Mouse (Mus musculus) CH12.LX (cell line): Measurements from ENCODE around the gene Gm28557. TPM values are rescaled to one million over a fixed set of nuclear protein-coding genes. Genes with fewer than 3 reads are reported as not detected.
A peak's percentile ranks its signal among the peaks of the same experiment; 100 is the strongest.

Source experiments
- DNase-seq: peaks from one replicate; pipeline ENCODE4 v3.0.0-alpha.2; 2013; ENCODE audit errors: extremely low read depth
- H3K27ac ChIP-seq: 2 replicates; pipeline ENCODE4 v1.5.1; 2012; ENCODE audit warnings: low read depth, mild to moderate bottlenecking, control low read depth, moderate library complexity; ENCODE audit not compliant: insufficient read depth
- H3K27me3 ChIP-seq: replicated peaks from 2 replicates; pipeline ENCODE3; 2012; ENCODE audit warnings: inconsistent platforms
- H3K36me3 ChIP-seq, 2 experiments: replicated peaks in 1 of 2; 2 replicates each; pipeline versions ENCODE3 to v1.6.1; 2012; ENCODE audit warnings: inconsistent platforms in 1 of 2, low read length in 1 of 2, mild to moderate bottlenecking in 1 of 2, mixed read lengths in 1 of 2, moderate library complexity in 1 of 2; ENCODE audit not compliant: control insufficient read depth in 1 of 2, insufficient read depth in 1 of 2
- H3K4me1 ChIP-seq, 2 experiments: 2 replicates each; pipeline ENCODE4 v1.6.1; 2012; ENCODE audit warnings: inconsistent platforms in 1 of 2, moderate library complexity in 1 of 2; ENCODE audit not compliant: insufficient read depth in 2 of 2, control insufficient read depth in 1 of 2
- H3K4me2 ChIP-seq: 2 replicates; pipeline ENCODE4 v1.6.1; 2012; ENCODE audit warnings: low read depth, mild to moderate bottlenecking, control low read depth; ENCODE audit not compliant: poor library complexity, insufficient read depth, severe bottlenecking
- H3K4me3 ChIP-seq, 3 experiments: fragments of 150-350 bp in 1 of 3; sonication (generic) in 1 of 3; replicated peaks in 1 of 3; 2 replicates each; pipeline versions ENCODE3 to v1.5.1; 2011 to 2012; ENCODE audit warnings: low read depth in 2 of 3, low read length in 2 of 3, mild to moderate bottlenecking in 2 of 3, moderate library complexity in 2 of 3, control low read depth in 1 of 3, improper control_type of control experiment in 1 of 3, inconsistent platforms in 1 of 3, mixed read lengths in 1 of 3; ENCODE audit not compliant: poor library complexity in 1 of 3
- H3K79me2 ChIP-seq: replicated peaks from 2 replicates; pipeline ENCODE4 v1.6.1; 2012; ENCODE audit warnings: mild to moderate bottlenecking, moderate library complexity; ENCODE audit not compliant: control insufficient read depth, poor library complexity, insufficient read depth, severe bottlenecking; ENCODE audit errors: extremely low read depth
- H3K9ac ChIP-seq: 2 replicates; pipeline ENCODE4 v1.6.1; 2012; ENCODE audit warnings: low read depth, mild to moderate bottlenecking, control low read depth, moderate library complexity; ENCODE audit not compliant: insufficient read depth
- H3K9me3 ChIP-seq: replicated peaks from 2 replicates; pipeline ENCODE3; 2012; ENCODE audit warnings: low read length, inconsistent platforms, mixed read lengths
- BHLHE40 ChIP-seq: IDR thresholded peaks from 2 replicates; pipeline ENCODE4 v1.6.1; 2011; ENCODE audit warnings: mild to moderate bottlenecking, low read depth, low read length, improper control_type of control experiment
- CHD1 ChIP-seq: IDR thresholded peaks from 2 replicates; pipeline ENCODE4 v1.6.1; 2012; ENCODE audit warnings: low read depth, low read length, improper control_type of control experiment, inconsistent platforms
- CHD2 ChIP-seq: IDR thresholded peaks from 2 replicates; pipeline ENCODE4 v1.6.1; 2011; ENCODE audit warnings: low read length, improper control_type of control experiment
- CTCF ChIP-seq, 2 experiments: IDR thresholded peaks in 1 of 2; conservative IDR thresholded peaks in 1 of 2; 2 replicates each; pipeline ENCODE4 v1.5.1; 2011 to 2012; ENCODE audit warnings: low read depth in 2 of 2, low read length in 2 of 2, improper control_type of control experiment in 1 of 2, inconsistent platforms in 1 of 2, mild to moderate bottlenecking in 1 of 2, moderate library complexity in 1 of 2
- E2F4 ChIP-seq: IDR thresholded peaks from 2 replicates; pipeline ENCODE4 v1.6.1; 2011; ENCODE audit warnings: low read depth, low read length, improper control_type of control experiment; ENCODE audit not compliant: insufficient replicate concordance
- IRF4 ChIP-seq: IDR thresholded peaks from 2 replicates; pipeline ENCODE4 v1.6.1; 2014; ENCODE audit warnings: low read depth, mild to moderate bottlenecking, inconsistent platforms, low read length, improper control_type of control experiment
- MAFK ChIP-seq: IDR thresholded peaks from 2 replicates; pipeline ENCODE4 v1.6.1; 2011; ENCODE audit warnings: low read length, improper control_type of control experiment; ENCODE audit not compliant: insufficient replicate concordance
- MAZ ChIP-seq: IDR thresholded peaks from 2 replicates; pipeline ENCODE4 v1.6.1; 2012; ENCODE audit warnings: low read depth, mild to moderate bottlenecking, inconsistent platforms, low read length, improper control_type of control experiment, moderate library complexity
- MXI1 ChIP-seq: IDR thresholded peaks from 2 replicates; pipeline ENCODE4 v1.6.1; 2011; ENCODE audit warnings: mild to moderate bottlenecking, low read depth, low read length, improper control_type of control experiment
- NELFE ChIP-seq: IDR thresholded peaks from 2 replicates; pipeline ENCODE4 v1.6.1; 2011; ENCODE audit warnings: low read depth, low read length, improper control_type of control experiment
- PAX5 ChIP-seq: IDR thresholded peaks from 2 replicates; pipeline ENCODE4 v1.6.1; 2012; ENCODE audit warnings: low read length, inconsistent platforms, mixed read lengths
- POLR2A ChIP-seq: IDR thresholded peaks from 2 replicates; pipeline ENCODE4 v1.6.1; 2011; ENCODE audit warnings: low read depth, mild to moderate bottlenecking, improper control_type of control experiment, low read length
- RCOR1 ChIP-seq: conservative IDR thresholded peaks from 2 replicates; pipeline ENCODE4 v1.6.1; 2012; ENCODE audit warnings: low read depth, mild to moderate bottlenecking, inconsistent platforms, low read length, improper control_type of control experiment
- SIN3A ChIP-seq: IDR thresholded peaks from 2 replicates; pipeline ENCODE4 v1.6.1; 2012; ENCODE audit warnings: low read length, improper control_type of control experiment, inconsistent platforms
- TBP ChIP-seq: conservative IDR thresholded peaks from 2 replicates; pipeline ENCODE4 v1.6.1; 2011; ENCODE audit warnings: low read depth, low read length, improper control_type of control experiment
- USF1 ChIP-seq: IDR thresholded peaks from 2 replicates; pipeline ENCODE4 v1.6.1; 2014; ENCODE audit warnings: low read depth, mild to moderate bottlenecking, inconsistent platforms, low read length, improper control_type of control experiment
- USF2 ChIP-seq: conservative IDR thresholded peaks from 2 replicates; pipeline ENCODE4 v1.6.1; 2011; ENCODE audit warnings: low read depth, low read length, improper control_type of control experiment
- dilution Hi-C: fragments of 300-500 bp; cut with MboI; formaldehyde crosslinking; loops from 2 replicates; pipeline ENCODE4 v1.14.3; 2020; ENCODE audit warnings: low sequenced_read_pairs; ENCODE audit not compliant: extremely low pct_unique_long_range_greater_than_20kb, extremely low pct_ligation_motif_present
- in situ Hi-C: fragments of 300-500 bp; cut with MboI; formaldehyde crosslinking; loops from 3 replicates; pipeline ENCODE4 v1.14.3; 2019; ENCODE audit warnings: low sequenced_read_pairs, low pct_ligation_motif_present, low pct_unique_long_range_greater_than_20kb, mixed read lengths
- polyA plus RNA-seq: library from polyadenylated mRNA; unstranded; fragments of >175 nt; gene quantifications from 2 replicates; pipeline ENCODE4 v1.2.1, GENCODE M21; 2012; ENCODE audit warnings: low read depth; ENCODE audit not compliant: insufficient read length
- total RNA-seq, 2 experiments: library from RNA; depleted of rRNA; stranded (reverse); fragments of 300-350 nt in 1 of 2; fragments of >200 nt in 1 of 2; gene quantifications; 2 replicates each; pipeline ENCODE4 v1.2.3; 2012 to 2014

The Gm28557 gene
- total and polyA plus RNA-seq, 3 experiments = 1.6 to 3.4 (median 2.9) TPM

- H3K4me3 ChIP-seq = peak overlapping the region; percentile 83 to 96 (median 93)
- no peak for TF ChIP-seq PAX5
- no peak for TF ChIP-seq USF2
- no peak for TF ChIP-seq RCOR1
- TF ChIP-seq CHD2 = no peak
- no peak for TF ChIP-seq MAZ
- TF ChIP-seq SIN3A = no peak
- no peak for TF ChIP-seq BHLHE40
- no peak for TF ChIP-seq MXI1
- no peak for TF ChIP-seq TBP
- no peak for TF ChIP-seq CTCF (conservative IDR thresholded peaks at IDR 0.05 in 1 of 2, IDR thresholded peaks at IDR 0.05 in 1 of 2; ENCODE audit: low read depth in 2 of 2, low read length in 2 of 2)
- TF ChIP-seq MAFK = no peak
- TF ChIP-seq POLR2A = no peak
- TF ChIP-seq IRF4 = no peak
- no peak for TF ChIP-seq USF1
- TF ChIP-seq CHD1 = no peak
- no peak for TF ChIP-seq E2F4
- no peak for TF ChIP-seq NELFE
- DNase-seq = peak; percentile 18
- no peaks in the 10 kb centered on the region for H3K9me3 ChIP-seq
- H3K27me3 ChIP-seq = no peaks in the 10 kb centered on the region
- H3K9ac ChIP-seq = peak overlapping the region; percentile 45
- peaks cover 0 to under 1% of the 10 kb centered on the region in 2 experiments for H3K36me3 ChIP-seq
- in situ Hi-C loops (no loop called here), dilution Hi-C loops (no loop called here)
- H3K79me2 ChIP-seq = no peaks in the 10 kb centered on the region
- peak overlapping the region; percentile 54; the same call in 1 of the 2 replicates for H3K27ac ChIP-seq
- peaks cover 3 to 8% of the 10 kb centered on the region in 2 experiments; a peak in 3 of 4 replicates for H3K4me1 ChIP-seq
- H3K4me2 ChIP-seq = peak overlapping the region; percentile 92
Measured at GRCm38 (mm10) chr13:67060161-67060785, 48.1 kb downstream of the Gm28557 start.

Other genes starting within 250 kb of the Gm28557 start
- gene Gm10767, start 203.7 kb downstream of the Gm28557 start, total RNA-seq (2012; rRNA removed) = 0.67 and 0.68 TPM in 2 replicates
- 2.7 TPM in 2 replicates for gene Gm10767, start 203.7 kb downstream of the Gm28557 start, total RNA-seq (2014; rRNA removed)
- 1.4 and 1.6 TPM in 2 replicates for gene Gm10767, start 203.7 kb downstream of the Gm28557 start, polyA plus RNA-seq
- 1.2 TPM in 2 replicates for gene Zfp712, start 47.4 kb downstream of the Gm28557 start, total RNA-seq (2012; rRNA removed)
- gene Zfp712, start 47.4 kb downstream of the Gm28557 start, total RNA-seq (2014; rRNA removed) = 1.3 and 1.4 TPM in 2 replicates
- 0.61 and 0.71 TPM in 2 replicates for gene Zfp712, start 47.4 kb downstream of the Gm28557 start, polyA plus RNA-seq
- 0.81 and 1.1 TPM in 2 replicates for gene Zfp708, start 10.6 kb downstream of the Gm28557 start, total RNA-seq (2012; rRNA removed)
- 3.4 and 4.2 TPM in 2 replicates for gene Zfp708, start 10.6 kb downstream of the Gm28557 start, total RNA-seq (2014; rRNA removed)
- gene Zfp708, start 10.6 kb downstream of the Gm28557 start, polyA plus RNA-seq = 1.1 and 1.2 TPM in 2 replicates
- 0.55 TPM in 2 replicates for gene Rslcan18, start 7.7 kb upstream of the Gm28557 start, total RNA-seq (2012; rRNA removed)
- gene Rslcan18, start 7.7 kb upstream of the Gm28557 start, total RNA-seq (2014; rRNA removed) = 0.18 and 0.81 TPM in 2 replicates
- gene Rslcan18, start 7.7 kb upstream of the Gm28557 start, polyA plus RNA-seq = 0.20 and 0.57 TPM in 2 replicates
- gene Zfp759, start 13.1 kb upstream of the Gm28557 start, total RNA-seq (2012; rRNA removed) = 2.1 and 2.2 TPM in 2 replicates
- 6.1 and 7.1 TPM in 2 replicates for gene Zfp759, start 13.1 kb upstream of the Gm28557 start, total RNA-seq (2014; rRNA removed)
- gene Zfp759, start 13.1 kb upstream of the Gm28557 start, polyA plus RNA-seq = 2.6 and 2.7 TPM in 2 replicates
- 7.4 and 8.6 TPM in 2 replicates for gene Rsl1, start 64.6 kb upstream of the Gm28557 start, total RNA-seq (2012; rRNA removed)
- gene Rsl1, start 64.6 kb upstream of the Gm28557 start, total RNA-seq (2014; rRNA removed) = 16.0 and 18.8 TPM in 2 replicates
- gene Rsl1, start 64.6 kb upstream of the Gm28557 start, polyA plus RNA-seq = 9.8 and 10.7 TPM in 2 replicates
- 1.6 and 2.3 TPM in 2 replicates for gene Zfp455, start 85.9 kb upstream of the Gm28557 start, total RNA-seq (2012; rRNA removed)
- gene Zfp455, start 85.9 kb upstream of the Gm28557 start, total RNA-seq (2014; rRNA removed) = 5.6 and 5.7 TPM in 2 replicates
- gene Zfp455, start 85.9 kb upstream of the Gm28557 start, polyA plus RNA-seq = 2.3 and 3.3 TPM in 2 replicates
- gene Zfp458, start 169.9 kb upstream of the Gm28557 start, total RNA-seq (2012; rRNA removed) = 1.6 and 2.3 TPM in 2 replicates
- gene Zfp458, start 169.9 kb upstream of the Gm28557 start, total RNA-seq (2014; rRNA removed) = 3.2 and 3.3 TPM in 2 replicates
- 1.6 and 2.4 TPM in 2 replicates for gene Zfp458, start 169.9 kb upstream of the Gm28557 start, polyA plus RNA-seq
- gene Zfp457, start 197.9 kb upstream of the Gm28557 start, total RNA-seq (2012; rRNA removed) = 0.97 and 0.98 TPM in 2 replicates
- gene Zfp457, start 197.9 kb upstream of the Gm28557 start, total RNA-seq (2014; rRNA removed) = 0.66 TPM in 1 of 2 replicates, not detected in the other
- gene Zfp457, start 197.9 kb upstream of the Gm28557 start, polyA plus RNA-seq = 0.40 and 0.57 TPM in 2 replicates
- 4.6 and 5.4 TPM in 2 replicates for gene Zfp595, start 224.0 kb upstream of the Gm28557 start, total RNA-seq (2012; rRNA removed)
- gene Zfp595, start 224.0 kb upstream of the Gm28557 start, total RNA-seq (2014; rRNA removed) = 10.1 and 13.7 TPM in 2 replicates
- 5.4 and 6.4 TPM in 2 replicates for gene Zfp595, start 224.0 kb upstream of the Gm28557 start, polyA plus RNA-seq